Mouse (Mus musculus) spleen, adult 2 months (tissue): ENCODE data around the gene Bcar3.

ENCODE experiments used
- CTCF ChIP-seq: fragments of 200-500 bp; IDR thresholded peaks from 2 replicates; pipeline ENCODE4 v1.5.1; 2011; ENCODE audit warnings: mild to moderate bottlenecking, inconsistent platforms; ENCODE audit not compliant: insufficient read depth, insufficient read length, insufficient replicate concordance; ENCODE audit errors: extremely low read depth
- POLR2A ChIP-seq: fragments of 200-500 bp; IDR thresholded peaks from 2 replicates; pipeline ENCODE4 v1.6.1; 2011; ENCODE audit warnings: low read depth, low read length, inconsistent platforms

DNA sequence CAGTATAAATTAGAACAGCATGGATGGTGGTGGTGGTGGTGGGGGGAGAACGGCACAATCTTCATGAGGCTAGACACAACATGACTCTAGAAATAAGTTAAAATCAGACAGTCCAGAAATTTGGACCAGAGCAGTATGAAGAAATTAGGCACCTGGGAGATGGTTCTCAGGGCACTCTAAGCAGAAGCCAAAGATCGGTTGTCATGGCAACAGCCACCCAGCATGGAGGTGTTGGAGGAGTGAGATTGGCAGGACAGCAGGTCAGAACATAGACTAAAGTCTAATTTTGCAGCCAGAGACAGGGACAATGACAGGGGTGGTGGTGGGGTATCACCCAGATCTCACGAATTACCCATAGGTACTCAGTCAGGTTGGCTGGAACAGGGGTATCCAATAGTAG lies 182.7 kb downstream of the Bcar3 start:
- TF ChIP-seq CTCF: no peak
- no peak for TF ChIP-seq POLR2A
